Mouse (Mus musculus): ENCODE results near the gene Ndufa3. TPM values are rescaled to one million over a fixed set of nuclear protein-coding genes. Genes with fewer than 3 reads are reported as not detected.

Ndufa3 gene
- total and polyA plus RNA-seq, 3 experiments: 180 to 246 TPM; not detected in 1

- no peak for TF ChIP-seq MYB (IDR thresholded peaks at IDR 0.05; ENCODE audit: low read depth, low read length)
Observed at GRCm38 (mm10) chr7:3601119-3601518, 16.1 kb upstream of the Ndufa3 start (continued).

DNA sequence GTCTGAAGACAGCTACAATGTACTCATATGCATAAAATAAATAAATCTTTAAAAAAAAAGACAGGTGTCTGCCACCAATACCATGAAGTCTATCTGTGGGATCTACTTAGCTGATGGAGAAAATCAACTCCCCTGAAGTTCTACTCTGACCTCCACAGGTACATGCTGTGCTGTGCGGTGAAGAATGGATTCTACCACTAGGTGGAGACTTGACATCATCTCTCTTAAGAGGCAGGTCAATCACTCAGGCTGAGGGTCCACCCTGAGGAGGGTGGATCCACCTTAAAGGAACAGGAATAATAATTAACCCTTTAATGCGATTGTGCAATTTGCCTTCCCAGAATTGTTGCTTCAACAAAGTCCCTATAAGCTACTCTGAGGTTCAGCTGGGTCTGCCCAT, 10.4 kb upstream of the Ndufa3 start:
- TF ChIP-seq NELFE (IDR thresholded peaks at IDR 0.05; ENCODE audit: low read depth, low read length) (no peak), TCF12 (IDR thresholded peaks at IDR 0.05; ENCODE audit: low read depth, low read length) (no peak), UBTF (IDR thresholded peaks at IDR 0.05; ENCODE audit: borderline replicate concordance, insufficient read depth, low read depth, low read length) (no peak), ZC3H11A (IDR thresholded peaks at IDR 0.05; ENCODE audit: low read depth, low read length) (peak; percentile 51), CTCF (IDR thresholded peaks at IDR 0.05 in 2 of 3, conservative IDR thresholded peaks at IDR 0.05 in 1 of 3; ENCODE audit: control insufficient read depth in 1 of 3, insufficient read depth in 1 of 3, low read depth in 2 of 3, low read length in 3 of 3, poor library complexity in 1 of 3, severe bottlenecking in 1 of 3) (peak; percentile 45 to 80 (median 53); a peak in 5 of 6 replicates), RAD21 (IDR thresholded peaks at IDR 0.05; ENCODE audit: low read depth, low read length) (peak; percentile 74), SIN3A (IDR thresholded peaks at IDR 0.05; ENCODE audit: low read length) (no peak), SMC3 (IDR thresholded peaks at IDR 0.05; ENCODE audit: low read depth, low read length) (peak; percentile 71)
- 0 out of 4 replicates have a peak, but pooled peaks cover 0 to 2% of the 10 kb centered on the region in 2 experiments for H3K27me3 ChIP-seq (ENCODE audit: control insufficient read depth in 1 of 2, insufficient read depth in 2 of 2, low read length in 2 of 2)
- H3K79me2 ChIP-seq (ENCODE audit: control insufficient read depth, insufficient read depth, low read length, poor library complexity): no peaks in the 10 kb centered on the region
- no peaks in the 10 kb centered on the region for H3K9me3 ChIP-seq (replicated peaks; ENCODE audit: insufficient read depth, low read length)
- DNase-seq (ENCODE audit: low read depth, low spot score): peak; percentile 79
- no peaks in the 10 kb centered on the region for H3K36me3 ChIP-seq (ENCODE audit: control insufficient read depth in 1 of 2, insufficient read depth in 2 of 2, low read length in 2 of 2)
- H3K27ac ChIP-seq (ENCODE audit: control insufficient read depth, low read depth, low read length): no peak overlapping the region
- no peak overlapping the region for H3K4me3 ChIP-seq (ENCODE audit: control insufficient read depth in 1 of 2, insufficient read depth in 1 of 2, low read depth in 2 of 2, low read length in 2 of 2)
- H3K9ac ChIP-seq (ENCODE audit: control insufficient read depth, low read depth, low read length, poor library complexity, severe bottlenecking): no peak overlapping the region
- no peaks in the 10 kb centered on the region for H3K4me1 ChIP-seq (ENCODE audit: control insufficient read depth in 1 of 2, insufficient read depth in 2 of 2, low read length in 2 of 2)

GRCm38 (mm10) chr7:3607391-3607790, 9.8 kb upstream of the Ndufa3 start:
- H3K27ac ChIP-seq (ENCODE audit: control insufficient read depth, low read depth, low read length): no peak overlapping the region
- H3K36me3 ChIP-seq (ENCODE audit: control insufficient read depth in 1 of 2, insufficient read depth in 2 of 2, low read length in 2 of 2): no peaks in the 10 kb centered on the region
- no peak overlapping the region for H3K9ac ChIP-seq (ENCODE audit: control insufficient read depth, low read depth, low read length, poor library complexity, severe bottlenecking)
- 0 out of 4 replicates have a peak, but pooled peaks cover 0 to 2% of the 10 kb centered on the region in 2 experiments for H3K27me3 ChIP-seq (ENCODE audit: control insufficient read depth in 1 of 2, insufficient read depth in 2 of 2, low read length in 2 of 2)
- no peaks in the 10 kb centered on the region for H3K79me2 ChIP-seq (ENCODE audit: control insufficient read depth, insufficient read depth, low read length, poor library complexity)
- no peaks in the 10 kb centered on the region for H3K4me1 ChIP-seq (ENCODE audit: control insufficient read depth in 1 of 2, insufficient read depth in 2 of 2, low read length in 2 of 2)
- no peak for DNase-seq (ENCODE audit: low read depth, low spot score)
- H3K9me3 ChIP-seq (replicated peaks; ENCODE audit: insufficient read depth, low read length): no peaks in the 10 kb centered on the region
- H3K4me3 ChIP-seq (ENCODE audit: control insufficient read depth in 1 of 2, insufficient read depth in 1 of 2, low read depth in 2 of 2, low read length in 2 of 2): no peak overlapping the region
- TF ChIP-seq TCF12 (IDR thresholded peaks at IDR 0.05; ENCODE audit: low read depth, low read length) (no peak), SIN3A (IDR thresholded peaks at IDR 0.05; ENCODE audit: low read length) (no peak)

DNA sequence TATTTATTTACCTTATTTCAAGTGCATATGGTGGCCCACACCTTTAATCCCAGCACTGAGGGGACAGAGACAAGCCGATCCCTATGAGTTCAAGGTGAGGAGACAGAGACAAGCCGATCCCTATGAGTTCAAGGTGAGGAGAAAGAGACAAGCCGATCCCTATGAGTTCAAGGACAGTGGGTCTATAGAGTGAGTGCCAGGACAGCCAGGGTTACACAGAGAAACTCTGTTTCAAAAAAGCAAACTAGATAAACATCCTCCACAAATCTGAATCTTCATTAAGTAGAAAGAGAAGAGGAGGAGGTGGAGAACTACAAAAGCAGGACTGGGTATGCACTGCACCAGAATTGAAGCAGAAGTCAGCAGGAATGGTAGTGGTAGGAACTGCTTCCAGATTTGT, 8.5 kb upstream of the Ndufa3 start:
- no peak overlapping the region for H3K27ac ChIP-seq (ENCODE audit: control insufficient read depth, low read depth, low read length)
- H3K9me3 ChIP-seq (replicated peaks; ENCODE audit: insufficient read depth, low read length): no peaks in the 10 kb centered on the region
- no peak for DNase-seq (ENCODE audit: low read depth, low spot score)
- no peaks in the 10 kb centered on the region for H3K4me1 ChIP-seq (ENCODE audit: control insufficient read depth in 1 of 2, insufficient read depth in 2 of 2, low read length in 2 of 2)
- no peak overlapping the region for H3K4me3 ChIP-seq (ENCODE audit: control insufficient read depth in 1 of 2, insufficient read depth in 1 of 2, low read depth in 2 of 2, low read length in 2 of 2)
- no peak overlapping the region for H3K9ac ChIP-seq (ENCODE audit: control insufficient read depth, low read depth, low read length, poor library complexity, severe bottlenecking)
- H3K27me3 ChIP-seq (ENCODE audit: control insufficient read depth in 1 of 2, insufficient read depth in 2 of 2, low read length in 2 of 2): 0 out of 4 replicates have a peak, but pooled peaks cover 0 to under 1% of the 10 kb centered on the region in 2 experiments
- no peaks in the 10 kb centered on the region for H3K36me3 ChIP-seq (ENCODE audit: control insufficient read depth in 1 of 2, insufficient read depth in 2 of 2, low read length in 2 of 2)
- TF ChIP-seq ZNF384 (IDR thresholded peaks at IDR 0.05; ENCODE audit: low read depth, low read length) (no peak), MEF2A (IDR thresholded peaks at IDR 0.05; ENCODE audit: extremely low read depth, insufficient replicate concordance, low read depth, low read length, poor library complexity, severe bottlenecking) (no peak), GABPA (IDR thresholded peaks at IDR 0.05; ENCODE audit: low read depth, low read length) (no peak)
- no peaks in the 10 kb centered on the region for H3K79me2 ChIP-seq (ENCODE audit: control insufficient read depth, insufficient read depth, low read length, poor library complexity)
